8 mouse cellular contexts compared by ENCODE assay signal in the genomic region with DNA sequence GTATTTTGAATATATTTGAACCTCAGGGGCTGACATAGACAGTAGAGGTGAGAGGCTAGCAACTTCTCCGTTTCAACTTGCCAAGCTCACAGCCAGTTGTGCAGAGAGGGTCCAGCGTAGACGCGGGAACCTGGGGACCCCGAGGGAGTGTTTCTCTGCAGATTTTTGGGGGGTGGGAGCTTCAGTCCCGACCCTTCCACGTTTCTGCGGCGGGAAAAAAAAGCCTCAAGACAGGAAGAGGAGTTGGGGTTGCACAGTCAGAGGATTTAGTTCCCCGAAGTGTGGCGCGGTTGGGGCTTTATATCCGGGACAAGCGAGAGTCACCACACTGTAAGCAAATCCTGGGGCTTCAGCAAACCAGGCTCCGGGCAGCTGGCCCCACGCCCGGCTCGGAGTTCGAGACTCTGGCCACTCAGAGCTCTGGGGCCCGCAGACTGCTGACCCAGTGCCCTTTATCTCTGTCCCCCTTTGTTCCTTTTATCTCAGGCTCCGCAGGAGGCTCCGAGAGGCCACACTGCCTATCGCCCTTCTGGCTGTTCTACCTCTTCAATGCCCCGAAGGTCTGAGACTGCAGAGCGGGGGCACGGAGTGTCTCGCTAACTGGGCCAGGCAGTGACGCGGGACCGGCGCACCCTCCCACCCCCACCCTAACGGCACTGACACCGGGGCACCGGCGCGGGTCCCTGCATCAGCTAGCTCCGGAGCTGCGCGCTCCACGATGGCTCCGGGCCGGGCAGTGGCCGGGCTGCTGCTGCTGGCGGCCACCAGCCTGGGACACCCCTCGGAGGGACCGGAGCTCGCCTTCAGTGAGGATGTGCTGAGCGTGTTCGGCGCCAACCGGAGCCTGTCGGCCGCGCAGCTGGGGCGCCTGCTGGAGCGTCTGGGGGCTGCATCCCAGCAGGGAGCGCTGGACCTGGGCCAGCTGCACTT. TPM values are rescaled to one million over a fixed set of nuclear protein-coding genes. Genes with fewer than 3 reads are reported as not detected.
DNase-seq lines count a peak whose midpoint lies in the region; ATAC-seq lines count a peak whose summit lies in the region.

No protein-coding gene starts in this region.

- no peaks in the 10 kb centered on the region for H3K36me3 ChIP-seq in hindbrain, embryonic 16.5 days (ENCODE audit: control insufficient read depth, insufficient read depth, low read length)
- no peaks in the 10 kb centered on the region for H3K36me3 ChIP-seq in megakaryocyte, embryonic 14.5 days (replicated peaks; ENCODE audit: low read length)

- H3K27me3 ChIP-seq in hindbrain, embryonic 16.5 days (replicated peaks; ENCODE audit: control insufficient read depth, insufficient read depth, low read length): peaks cover 5% of the 10 kb centered on the region
- peaks cover 42% of the 10 kb centered on the region for H3K27me3 ChIP-seq in megakaryocyte, embryonic 14.5 days (replicated peaks)

- H3K4me1 ChIP-seq in hindbrain, embryonic 16.5 days (ENCODE audit: control insufficient read depth, insufficient read depth, low read depth, low read length): peaks cover 10% of the 10 kb centered on the region
- peaks cover 24% of the 10 kb centered on the region for H3K4me1 ChIP-seq in megakaryocyte, embryonic 14.5 days

- peak overlapping the region; percentile 68 for H3K9ac ChIP-seq in hindbrain, embryonic 16.5 days (ENCODE audit: low read depth, low read length)

- peak; percentile 26 for DNase-seq in cerebellum, postnatal 36 days
- peak; percentile 26 for DNase-seq in gastrocnemius, adult 18-20 months (ENCODE audit: low spot score)
- peak; percentile 20 to 75 for DNase-seq in left cerebral cortex, postnatal 10 days (ENCODE audit: extremely low spot score in 1 of 2, low spot score in 2 of 2)
- peak; percentile 31 for DNase-seq in right cerebral cortex, postnatal 14 days
- peak; percentile 77 for DNase-seq in yolk sac, embryonic 10.5 days (ENCODE audit: low spot score)

- peak overlapping the region; percentile 97 for H3K4me2 ChIP-seq in hindbrain, embryonic 16.5 days (ENCODE audit: low read length)

- H3K9me3 ChIP-seq in hindbrain, embryonic 16.5 days (ENCODE audit: control insufficient read depth, low read length): no peaks in the 10 kb centered on the region
- H3K9me3 ChIP-seq in megakaryocyte, embryonic 14.5 days: no peaks in the 10 kb centered on the region

- ATAC-seq in activated CD4-positive, CD25-positive, alpha-beta regulatory T cell, adult 4 months: peak; percentile 68
- peak; percentile 72 for ATAC-seq in hindbrain, embryonic 16.5 days

- intact Hi-C loops in left cerebral cortex, postnatal 10 days (cut with DNase I): no loop called here

- H3K27ac ChIP-seq in hindbrain, embryonic 16.5 days (ENCODE audit: low read depth, low read length): peak overlapping the region; percentile 55

- peak overlapping the region; percentile 59 for H3K4me3 ChIP-seq in hindbrain, embryonic 16.5 days (ENCODE audit: low read length)
- peak overlapping the region; percentile 94 for H3K4me3 ChIP-seq in megakaryocyte, embryonic 14.5 days (replicated peaks)

- WGBS in hindbrain, embryonic 16.5 days: under 1% methylated on average over 55 of the region's 57 CpGs

RNA-seq across cellular contexts. Expression of a gene that starts 0.9 kb away (rescaled TPM):
- 1 to 10 TPM; 1.5 to 2.8 TPM for polyA plus RNA-seq in activated CD4-positive, CD25-positive, alpha-beta regulatory T cell, adult 4 months (2017; shearing (Covaris generic))
- under 1 TPM; 0.71 to 0.85 TPM for total RNA-seq in gastrocnemius, adult 18-20 months (2021)
- polyA plus RNA-seq in hindbrain, embryonic 16.5 days (2015; fragmentation: Nextera tagmentation; extraction: Ambion mirVana): 11.2 and 12.2 TPM in 2 replicates
- total RNA-seq in left cerebral cortex, postnatal 10 days (2021): 10 to 100 TPM in 1 of 2 experiments, 1 to 10 TPM in 1; 9.3 to 11.0 TPM
- polyA plus RNA-seq in megakaryocyte, embryonic 14.5 days (2012; ENCODE audit: insufficient read depth, low replicate concordance): 0.23 TPM in 1 of 2 replicates, not detected in the other

Comparison
In these comparisons a context has a peak if more than half of its experiments do, and no peak if none do; other contexts are left out.
1. Peak in every context shown above with its lines: DNase-seq, ATAC-seq, H3K4me3 ChIP-seq and H3K27ac ChIP-seq.
2. DNase-seq: peak in every context shown above with its lines; median percentile 77 in yolk sac, embryonic 10.5 days; 48 in left cerebral cortex, postnatal 10 days; 31 in right cerebral cortex, postnatal 14 days; 26 in cerebellum, postnatal 36 days; 26 in gastrocnemius, adult 18-20 months.